Mouse (Mus musculus) activated CD4-positive, CD25-positive, alpha-beta regulatory T cell, adult 4 months (primary cell): ENCODE results near the gene Dck. TPM values are rescaled to one million over a fixed set of nuclear protein-coding genes. Genes with fewer than 3 reads are reported as not detected.
"Not testable (repeated sequence)": the region's sequence is repeated elsewhere in the genome, so short reads cannot be mapped to it uniquely, and the experiment has no call there.

Experiments used
- ATAC-seq: one replicate; pipeline ENCODE4 v1.8.0; 2017
- polyA plus RNA-seq, 2 experiments: library from polyadenylated mRNA; unstranded; fragments of 100-300 nt; shearing (Covaris generic); gene quantifications; one replicate each; pipeline ENCODE4 v1.2.1; 2017

Dck gene
- 10 to 100 TPM; 57.9 to 66.8 TPM for polyA plus RNA-seq

GRCm38 (mm10) chr5:88764987-88765481 lies at the start of gene Dck:
Gene Dck (plus strand): TSS chr5:88764996.
- ATAC-seq: peak; percentile 91

GRCm38 (mm10) chr5:88716983-88717382 lies 47.8 kb upstream of the Dck start:
- no peak for ATAC-seq

GRCm38 (mm10) chr5:88720116-88721002 lies 44.4 kb upstream of the Dck start, which contains the start of gene Mob1b:
Gene Mob1b (plus strand): TSS chr5:88720855.
- ATAC-seq: peak; percentile 90

- peak; percentile 6 for ATAC-seq
These were observed 43.8 kb upstream of the Dck start for GRCm38 (mm10) chr5:88721003-88721475.

- no peak for ATAC-seq
These were observed 43.1 kb upstream of the Dck start for GRCm38 (mm10) chr5:88721565-88722212.

GRCm38 (mm10) chr5:88722213-88722600 lies 42.6 kb upstream of the Dck start:
- no peak for ATAC-seq

- ATAC-seq: no peak
These were observed 40.8 kb upstream of the Dck start for GRCm38 (mm10) chr5:88724030-88724429.

- ATAC-seq: peak; percentile 64
These were observed 37.1 kb upstream of the Dck start for GRCm38 (mm10) chr5:88727593-88728144.

- peak; percentile 52 for ATAC-seq
These were observed 30.0 kb upstream of the Dck start for GRCm38 (mm10) chr5:88734786-88735185.

- ATAC-seq: not testable (repeated sequence)
These were observed 23.7 kb upstream of the Dck start for GRCm38 (mm10) chr5:88741065-88741464.

GRCm38 (mm10) chr5:88747774-88748173 lies 17.0 kb upstream of the Dck start:
- ATAC-seq: no peak

GRCm38 (mm10) chr5:88753199-88753598 lies 11.6 kb upstream of the Dck start:
- peak; percentile 82 for ATAC-seq

- no peak for ATAC-seq
These were observed 2.2 kb upstream of the Dck start for GRCm38 (mm10) chr5:88762611-88763010.

- ATAC-seq: peak; percentile 5
These were observed 288 bp upstream of the Dck start for GRCm38 (mm10) chr5:88764430-88764986.

- no peak for ATAC-seq
These were observed 791 bp downstream of the Dck start for GRCm38 (mm10) chr5:88765587-88765986.

GRCm38 (mm10) chr5:88766121-88766520 lies 1.3 kb downstream of the Dck start:
- peak; percentile 33 for ATAC-seq

GRCm38 (mm10) chr5:88766863-88767262 lies 2.1 kb downstream of the Dck start:
- no peak for ATAC-seq

- no peak for ATAC-seq
These were observed 3.4 kb downstream of the Dck start for GRCm38 (mm10) chr5:88768201-88768600.

GRCm38 (mm10) chr5:88782072-88782765 lies 17.4 kb downstream of the Dck start:
- ATAC-seq: no peak

- no peak for ATAC-seq
These were observed 20.3 kb downstream of the Dck start for GRCm38 (mm10) chr5:88785059-88785458.

GRCm38 (mm10) chr5:88790675-88791074 lies 25.9 kb downstream of the Dck start:
- no peak for ATAC-seq
